In the genomic region with DNA sequence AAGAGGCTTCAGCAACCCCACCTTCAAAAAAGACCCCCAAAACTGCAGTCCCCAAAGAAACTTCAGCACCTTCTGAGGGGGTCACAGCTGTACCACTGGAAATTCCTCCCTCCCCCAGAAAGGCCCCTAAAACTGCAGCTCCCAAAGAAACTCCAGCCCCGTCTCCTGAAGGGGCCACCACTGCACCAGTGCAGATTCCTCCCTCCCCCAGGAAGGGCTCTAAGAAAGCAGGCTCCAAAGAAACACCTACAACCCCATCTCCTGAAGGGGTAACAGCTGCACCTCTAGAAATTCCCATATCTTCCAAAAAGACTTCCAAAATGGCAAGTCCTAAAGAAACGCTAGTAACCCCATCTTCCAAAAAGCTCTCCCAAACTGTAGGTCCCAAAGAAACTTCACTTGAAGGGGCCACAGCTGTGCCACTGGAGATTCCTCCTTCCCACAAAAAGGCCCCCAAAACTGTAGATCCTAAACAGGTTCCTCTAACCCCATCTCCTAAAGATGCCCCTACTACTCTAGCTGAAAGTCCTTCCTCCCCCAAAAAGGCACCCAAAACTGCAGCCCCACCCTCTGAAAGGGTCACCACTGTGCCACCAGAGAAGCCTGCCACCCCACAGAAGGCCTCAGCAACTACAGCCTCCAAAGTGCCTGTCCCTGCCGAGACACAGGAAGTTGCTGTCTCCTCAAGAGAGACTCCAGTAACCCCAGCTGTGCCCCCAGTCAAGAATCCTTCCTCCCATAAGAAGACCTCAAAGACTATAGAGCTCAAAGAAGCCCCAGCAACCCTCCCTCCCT, we compare ENCODE assay signal across 11 mouse cellular contexts. TPM values are rescaled to one million over a fixed set of nuclear protein-coding genes. Genes with fewer than 3 reads are reported as not detected.
DNase-seq lines count a peak whose midpoint lies in the region; ATAC-seq lines count a peak whose summit lies in the region.
"Had no signal": no experiment of that assay in that cellular context is flagged by ENCODE, and none has a peak within 500 bp of the region (broad histone marks: within the 10 kb centered on the region; RNA-seq: fewer than 3 reads in every experiment).

No protein-coding gene starts in this region.

- H3K27me3 ChIP-seq in hindbrain, embryonic 13.5 days = no peaks in the 10 kb centered on the region
- no peaks in the 10 kb centered on the region for H3K27me3 ChIP-seq in hindbrain, embryonic 16.5 days (replicated peaks; ENCODE audit: control insufficient read depth, insufficient read depth, low read length)
- no peaks in the 10 kb centered on the region for H3K27me3 ChIP-seq in neural tube, embryonic 14.5 days (ENCODE audit: control insufficient read depth, insufficient read depth, low read length)
- H3K27me3 ChIP-seq in liver, embryonic 13.5 days = no peaks in the 10 kb centered on the region
- H3K27me3 ChIP-seq: hindbrain, embryonic 15.5 days had no signal

- peaks cover 43% of the 10 kb centered on the region for H3K4me1 ChIP-seq in hindbrain, embryonic 13.5 days (replicated peaks)
- H3K4me1 ChIP-seq in hindbrain, embryonic 16.5 days (ENCODE audit: control insufficient read depth, insufficient read depth, low read depth, low read length) = peaks cover 4% of the 10 kb centered on the region
- peaks cover 4% of the 10 kb centered on the region; the same call in 1 of the 2 replicates for H3K4me1 ChIP-seq in neural tube, embryonic 14.5 days (ENCODE audit: control insufficient read depth, insufficient read depth, low read length)
- peaks cover 70% of the 10 kb centered on the region for H3K4me1 ChIP-seq in liver, embryonic 13.5 days (replicated peaks)

- WGBS in hindbrain, embryonic 13.5 days = 78% methylated on average over 3 of the region's 3 CpGs
- 75% methylated on average over 3 of the region's 3 CpGs for WGBS in hindbrain, embryonic 16.5 days
- 80% methylated on average over 3 of the region's 3 CpGs for WGBS in neural tube, embryonic 14.5 days
- 63% methylated on average over 3 of the region's 3 CpGs for WGBS in liver, embryonic 13.5 days (ENCODE audit: insufficient replicate concordance)

- no peak overlapping the region for H3K27ac ChIP-seq in hindbrain, embryonic 13.5 days
- no peak overlapping the region for H3K27ac ChIP-seq in hindbrain, embryonic 16.5 days (ENCODE audit: low read depth, low read length)
- H3K27ac ChIP-seq in neural tube, embryonic 14.5 days (ENCODE audit: low read depth, low read length) = 0 out of 2 replicates have a peak overlapping the region, but pooled peaks have one; percentile 28
- peak overlapping the region; percentile 1; the same call in 1 of the 2 replicates for H3K27ac ChIP-seq in liver, embryonic 13.5 days
- H3K27ac ChIP-seq: hindbrain, embryonic 15.5 days had no signal

- ATAC-seq in hindbrain, embryonic 13.5 days (ENCODE audit: low FRiP score) = no peak
- ATAC-seq in hindbrain, embryonic 16.5 days = no peak
- no peak for ATAC-seq in neural tube, embryonic 14.5 days (ENCODE audit: low read depth)
- ATAC-seq in liver, embryonic 13.5 days (ENCODE audit: low read depth) = no peak

- no peak overlapping the region for H3K4me2 ChIP-seq in hindbrain, embryonic 13.5 days
- no peak overlapping the region for H3K4me2 ChIP-seq in hindbrain, embryonic 16.5 days (ENCODE audit: low read length)
- H3K4me2 ChIP-seq in neural tube, embryonic 14.5 days (ENCODE audit: low read depth, low read length) = no peak overlapping the region
- no peak overlapping the region for H3K4me2 ChIP-seq in liver, embryonic 13.5 days
- H3K4me2 ChIP-seq: hindbrain, embryonic 15.5 days had no signal

- no peak for DNase-seq in neural tube, embryonic 10.5 days (ENCODE audit: extremely low spot score, low spot score)
- DNase-seq in liver, embryonic 13.5 days = no peak
- DNase-seq in cerebellum, adult 9-10 months = no peak
- no peak for DNase-seq in cerebellum, postnatal 25 days
- DNase-seq: cerebellum, adult 9-11 months; kidney, postnatal 25 days; lung, postnatal 10 days had no signal

- no peaks in the 10 kb centered on the region for H3K9me3 ChIP-seq in hindbrain, embryonic 13.5 days
- H3K9me3 ChIP-seq in hindbrain, embryonic 16.5 days (ENCODE audit: control insufficient read depth, low read length) = no peaks in the 10 kb centered on the region
- H3K9me3 ChIP-seq in neural tube, embryonic 14.5 days (ENCODE audit: control insufficient read depth, low read length) = no peaks in the 10 kb centered on the region
- H3K9me3 ChIP-seq in liver, embryonic 13.5 days (replicated peaks) = no peaks in the 10 kb centered on the region
- H3K9me3 ChIP-seq: hindbrain, embryonic 15.5 days had no signal

- H3K36me3 ChIP-seq in hindbrain, embryonic 13.5 days = peaks cover 93% of the 10 kb centered on the region
- H3K36me3 ChIP-seq in hindbrain, embryonic 16.5 days (ENCODE audit: control insufficient read depth, insufficient read depth, low read length) = peaks cover 56% of the 10 kb centered on the region
- H3K36me3 ChIP-seq in neural tube, embryonic 14.5 days (ENCODE audit: control insufficient read depth, insufficient read depth, low read length) = peaks cover 63% of the 10 kb centered on the region
- peaks cover 100% of the 10 kb centered on the region for H3K36me3 ChIP-seq in liver, embryonic 13.5 days

- H3K4me3 ChIP-seq in hindbrain, embryonic 13.5 days = no peak overlapping the region
- no peak overlapping the region for H3K4me3 ChIP-seq in hindbrain, embryonic 16.5 days (ENCODE audit: low read length)
- no peak overlapping the region for H3K4me3 ChIP-seq in neural tube, embryonic 14.5 days (ENCODE audit: low read depth, low read length)
- H3K4me3 ChIP-seq in liver, embryonic 13.5 days (replicated peaks) = no peak overlapping the region
- H3K4me3 ChIP-seq: hindbrain, embryonic 15.5 days had no signal

- H3K9ac ChIP-seq in hindbrain, embryonic 13.5 days = 0 out of 2 replicates have a peak overlapping the region, but pooled peaks have one; percentile 16
- no peak overlapping the region for H3K9ac ChIP-seq in hindbrain, embryonic 16.5 days (ENCODE audit: low read depth, low read length)
- H3K9ac ChIP-seq in neural tube, embryonic 14.5 days (replicated peaks; ENCODE audit: low read depth, low read length) = no peak overlapping the region
- no peak overlapping the region; the same call in 1 of the 2 replicates for H3K9ac ChIP-seq in liver, embryonic 13.5 days
- H3K9ac ChIP-seq: hindbrain, embryonic 15.5 days had no signal

RNA-seq across cellular contexts. Expression of gene Naca, which starts 7.9 kb away (rescaled TPM):
- polyA plus RNA-seq in hindbrain, embryonic 13.5 days (2015; fragmentation: Nextera tagmentation; extraction: Ambion mirVana) = 609 and 615 TPM in 2 replicates
- polyA plus RNA-seq in hindbrain, embryonic 16.5 days (2015; fragmentation: Nextera tagmentation; extraction: Ambion mirVana) = 426 and 444 TPM in 2 replicates
- polyA plus RNA-seq in neural tube, embryonic 14.5 days (2014; fragmentation: Nextera tagmentation; extraction: Ambion mirVana) = 537 and 552 TPM in 2 replicates
- 599 and 646 TPM in 2 replicates for polyA plus RNA-seq in liver, embryonic 13.5 days (2015; fragmentation: Nextera tagmentation; extraction: Ambion mirVana)

RNA-seq across cellular contexts. Expression of gene Ptges3, which starts 15.5 kb away (rescaled TPM):
- polyA plus RNA-seq in hindbrain, embryonic 13.5 days (2015; fragmentation: Nextera tagmentation; extraction: Ambion mirVana) = 440 and 454 TPM in 2 replicates
- polyA plus RNA-seq in hindbrain, embryonic 16.5 days (2015; fragmentation: Nextera tagmentation; extraction: Ambion mirVana) = 359 and 361 TPM in 2 replicates
- 381 and 396 TPM in 2 replicates for polyA plus RNA-seq in neural tube, embryonic 14.5 days (2014; fragmentation: Nextera tagmentation; extraction: Ambion mirVana)
- polyA plus RNA-seq in liver, embryonic 13.5 days (2015; fragmentation: Nextera tagmentation; extraction: Ambion mirVana) = 380 and 439 TPM in 2 replicates

RNA-seq across cellular contexts. Expression of gene Prim1, which starts 28.3 kb away (rescaled TPM):
- 33.9 and 39.4 TPM in 2 replicates for polyA plus RNA-seq in hindbrain, embryonic 13.5 days (2015; fragmentation: Nextera tagmentation; extraction: Ambion mirVana)
- polyA plus RNA-seq in hindbrain, embryonic 16.5 days (2015; fragmentation: Nextera tagmentation; extraction: Ambion mirVana) = 37.2 and 40.2 TPM in 2 replicates
- 32.5 and 38.7 TPM in 2 replicates for polyA plus RNA-seq in neural tube, embryonic 14.5 days (2014; fragmentation: Nextera tagmentation; extraction: Ambion mirVana)
- 87.0 and 99.1 TPM in 2 replicates for polyA plus RNA-seq in liver, embryonic 13.5 days (2015; fragmentation: Nextera tagmentation; extraction: Ambion mirVana)

RNA-seq across cellular contexts. Expression of gene Hsd17b6, which starts 35.8 kb away (rescaled TPM):
- not detected in 2 replicates for polyA plus RNA-seq in hindbrain, embryonic 13.5 days (2015; fragmentation: Nextera tagmentation; extraction: Ambion mirVana)
- not detected in 2 replicates for polyA plus RNA-seq in hindbrain, embryonic 16.5 days (2015; fragmentation: Nextera tagmentation; extraction: Ambion mirVana)
- not detected in 2 replicates for polyA plus RNA-seq in neural tube, embryonic 14.5 days (2014; fragmentation: Nextera tagmentation; extraction: Ambion mirVana)
- not detected in 2 replicates for polyA plus RNA-seq in liver, embryonic 13.5 days (2015; fragmentation: Nextera tagmentation; extraction: Ambion mirVana)
- polyA plus RNA-seq: hindbrain, embryonic 15.5 days had no signal

RNA-seq across cellular contexts. Expression of gene Atp5b, which starts 39.8 kb away (rescaled TPM):
- polyA plus RNA-seq in hindbrain, embryonic 13.5 days (2015; fragmentation: Nextera tagmentation; extraction: Ambion mirVana) = 2,105 and 2,130 TPM in 2 replicates
- polyA plus RNA-seq in hindbrain, embryonic 16.5 days (2015; fragmentation: Nextera tagmentation; extraction: Ambion mirVana) = 2,423 and 2,704 TPM in 2 replicates
- polyA plus RNA-seq in neural tube, embryonic 14.5 days (2014; fragmentation: Nextera tagmentation; extraction: Ambion mirVana) = 2,213 and 2,273 TPM in 2 replicates
- 2,036 and 2,215 TPM in 2 replicates for polyA plus RNA-seq in liver, embryonic 13.5 days (2015; fragmentation: Nextera tagmentation; extraction: Ambion mirVana)

Comparison
In these comparisons a context has a peak if more than half of its experiments do, and no peak if none do; other contexts are left out.
1. H3K27ac ChIP-seq: peak in neural tube, embryonic 14.5 days (single experiment) and liver, embryonic 13.5 days (single experiment); none in hindbrain, embryonic 13.5 days (single experiment) and hindbrain, embryonic 16.5 days (single experiment).